ENCODE assay signal across 14 mouse cellular contexts in the genomic region with DNA sequence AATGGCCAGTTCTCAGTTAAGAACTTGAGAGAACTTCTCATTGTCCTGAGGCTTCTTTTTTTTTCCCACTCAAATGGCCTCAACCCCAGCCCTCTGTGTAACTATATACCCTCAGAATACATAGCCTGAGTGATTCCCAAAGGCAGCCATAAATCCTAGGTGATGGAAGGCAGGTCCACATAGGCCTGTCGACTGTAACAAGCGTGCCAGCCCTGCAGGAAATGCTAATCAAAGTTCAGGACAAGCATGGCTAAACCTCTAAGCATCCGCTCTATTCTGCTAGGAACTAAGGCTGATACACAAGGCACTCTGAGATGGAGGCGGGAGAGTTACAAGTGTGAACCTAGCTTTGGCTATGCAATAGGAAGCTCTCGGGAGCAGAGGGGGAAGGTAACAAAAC.
A peak's percentile ranks its signal among the peaks of the same experiment; 100 is the strongest.
DNase-seq lines count a peak whose midpoint lies in the region; ATAC-seq lines count a peak whose summit lies in the region.
"Had no signal": no experiment of that assay in that cellular context is flagged by ENCODE, and none has a peak within 500 bp of the region (broad histone marks: within the 10 kb centered on the region; RNA-seq: fewer than 3 reads in every experiment).

No protein-coding gene starts in this region.

- H3K4me1 ChIP-seq in heart, embryonic 10.5 days, result peaks cover 38% of the 10 kb centered on the region
- H3K4me1 ChIP-seq in midbrain, embryonic 11.5 days (ENCODE audit: control insufficient read depth, insufficient read depth, low read length), result no peaks in the 10 kb centered on the region
- H3K4me1 ChIP-seq in midbrain, embryonic 15.5 days, result no peaks in the 10 kb centered on the region

- DNase-seq in heart, embryonic 10.5 days (ENCODE audit: low spot score), result no peak
- DNase-seq in heart, postnatal 4 days, result no peak
- DNase-seq in midbrain, embryonic 11.5 days (ENCODE audit: low spot score, missing footprints), result peak; percentile 28
- DNase-seq in forelimb bud, embryonic 11.5 days (ENCODE audit: low read depth, low spot score), result peak; percentile 24
- peak; percentile 55 for DNase-seq in splenic B cell, adult 2 months (ENCODE audit: low read depth, low spot score)
- no peak for DNase-seq in adrenal gland, adult 2 months
- no peak for DNase-seq in left cerebral cortex, postnatal 25 days (ENCODE audit: low spot score in 2 of 2)
- DNase-seq: cerebellum, postnatal 14 days; heart, postnatal 10 days; lung, adult 18-20 months had no signal

- no peak for ATAC-seq in midbrain, embryonic 11.5 days (ENCODE audit: low FRiP score)
- no peak for ATAC-seq in midbrain, embryonic 15.5 days (replicated peaks)
- ATAC-seq: activated CD4-positive, CD25-positive, alpha-beta regulatory T cell, adult 4 months; hindbrain, embryonic 16.5 days had no signal

- H3K27me3 ChIP-seq in heart, embryonic 10.5 days (ENCODE audit: insufficient read depth, poor library complexity, severe bottlenecking), result no peaks in the 10 kb centered on the region
- no peaks in the 10 kb centered on the region for H3K27me3 ChIP-seq in midbrain, embryonic 11.5 days (ENCODE audit: control insufficient read depth, insufficient read depth, low read length)
- no peaks in the 10 kb centered on the region for H3K27me3 ChIP-seq in midbrain, embryonic 15.5 days (replicated peaks)
- H3K27me3 ChIP-seq in splenic B cell, adult 2 months (ENCODE audit: control insufficient read depth, insufficient read depth, low read length, poor library complexity, severe bottlenecking), result no peaks in the 10 kb centered on the region

- no peak overlapping the region for H3K9ac ChIP-seq in midbrain, embryonic 11.5 days (ENCODE audit: low read length)
- H3K9ac ChIP-seq in midbrain, embryonic 15.5 days, result no peak overlapping the region

- no peaks in the 10 kb centered on the region for H3K9me3 ChIP-seq in heart, embryonic 10.5 days
- H3K9me3 ChIP-seq in midbrain, embryonic 11.5 days (ENCODE audit: control insufficient read depth, low read length), result no peaks in the 10 kb centered on the region
- H3K9me3 ChIP-seq in midbrain, embryonic 15.5 days, result no peaks in the 10 kb centered on the region
- H3K9me3 ChIP-seq: midbrain, embryonic 10.5 days had no signal

- intact Hi-C loops in left cerebral cortex, postnatal 25 days (cut with DNase I), result no loop called here

- H3K36me3 ChIP-seq in heart, embryonic 10.5 days, result no peaks in the 10 kb centered on the region
- H3K36me3 ChIP-seq in midbrain, embryonic 11.5 days (ENCODE audit: control insufficient read depth, insufficient read depth, low read length), result no peaks in the 10 kb centered on the region
- no peaks in the 10 kb centered on the region for H3K36me3 ChIP-seq in midbrain, embryonic 15.5 days (replicated peaks)
- H3K36me3 ChIP-seq in splenic B cell, adult 2 months (ENCODE audit: control insufficient read depth, insufficient read depth, low read length, poor library complexity, severe bottlenecking), result no peaks in the 10 kb centered on the region
- H3K36me3 ChIP-seq: midbrain, embryonic 10.5 days had no signal

- WGBS in heart, embryonic 10.5 days, result 63% methylated on average over 5 of the region's 5 CpGs
- WGBS in midbrain, embryonic 11.5 days, result 67% methylated on average over 5 of the region's 5 CpGs
- 50% methylated on average over 5 of the region's 5 CpGs for WGBS in midbrain, embryonic 15.5 days

- no peak overlapping the region for H3K4me2 ChIP-seq in midbrain, embryonic 11.5 days
- H3K4me2 ChIP-seq in midbrain, embryonic 15.5 days, result no peak overlapping the region

- 0 out of 2 replicates have a peak overlapping the region, but pooled peaks have one; percentile 38 for H3K27ac ChIP-seq in heart, embryonic 10.5 days
- no peak overlapping the region for H3K27ac ChIP-seq in midbrain, embryonic 11.5 days (ENCODE audit: low read depth, low read length)
- H3K27ac ChIP-seq in midbrain, embryonic 15.5 days, result no peak overlapping the region
- H3K27ac ChIP-seq: midbrain, embryonic 10.5 days had no signal

- H3K4me3 ChIP-seq in heart, embryonic 10.5 days, result no peak overlapping the region
- no peak overlapping the region for H3K4me3 ChIP-seq in midbrain, embryonic 11.5 days (ENCODE audit: low read depth, low read length)
- H3K4me3 ChIP-seq in midbrain, embryonic 15.5 days, result no peak overlapping the region
- H3K4me3 ChIP-seq: midbrain, embryonic 10.5 days had no signal

Comparison
In these comparisons a context has a peak if more than half of its experiments do, and no peak if none do; other contexts are left out.
1. DNase-seq: peak in midbrain, embryonic 11.5 days (single experiment), forelimb bud, embryonic 11.5 days (single experiment) and splenic B cell, adult 2 months (single experiment); none in heart, embryonic 10.5 days (single experiment), heart, postnatal 4 days (single experiment), adrenal gland, adult 2 months (single experiment) and left cerebral cortex, postnatal 25 days (0 of 2).